Mouse (Mus musculus) liver (tissue): ENCODE measurements around the gene Plcl1.

Experiments used
- DNase-seq: peaks from one replicate; pipeline ENCODE4 v3.0.0-alpha.2; 2020; ENCODE audit warnings: mixed read lengths

The Plcl1 gene

GRCm38 (mm10) chr1:55706933-55707332, 301.2 kb downstream of the Plcl1 start:
- no peak for DNase-seq

GRCm38 (mm10) chr1:55717283-55717803, 311.6 kb downstream of the Plcl1 start:
- no peak for DNase-seq

GRCm38 (mm10) chr1:55725428-55725827, 319.7 kb downstream of the Plcl1 start:
- DNase-seq: no peak

GRCm38 (mm10) chr1:55729332-55729731, 323.6 kb downstream of the Plcl1 start:
- DNase-seq: no peak

- DNase-seq: no peak
Observed at GRCm38 (mm10) chr1:55732951-55733350, 327.2 kb downstream of the Plcl1 start.

GRCm38 (mm10) chr1:55736054-55736740, 330.5 kb downstream of the Plcl1 start:
- DNase-seq: peak; percentile 72

- DNase-seq: no peak
Observed at GRCm38 (mm10) chr1:55736762-55737288, 331.1 kb downstream of the Plcl1 start.

- DNase-seq: no peak
Observed at GRCm38 (mm10) chr1:55738746-55739365, 333.1 kb downstream of the Plcl1 start.

- no peak for DNase-seq
Observed at GRCm38 (mm10) chr1:55741885-55742284, 336.2 kb downstream of the Plcl1 start.

- no peak for DNase-seq
Observed at GRCm38 (mm10) chr1:55748516-55748915, 342.8 kb downstream of the Plcl1 start.

- no peak for DNase-seq
Observed at GRCm38 (mm10) chr1:55749770-55750169, 344.0 kb downstream of the Plcl1 start.

GRCm38 (mm10) chr1:55755742-55756141, 350.0 kb downstream of the Plcl1 start:
- peak; percentile 40 for DNase-seq

- DNase-seq: no peak
Observed at GRCm38 (mm10) chr1:55762284-55762683, 356.6 kb downstream of the Plcl1 start.

- no peak for DNase-seq
Observed at GRCm38 (mm10) chr1:55763171-55763570, 357.4 kb downstream of the Plcl1 start.

GRCm38 (mm10) chr1:55766743-55767142, 361.0 kb downstream of the Plcl1 start:
- no peak for DNase-seq

- DNase-seq: no peak
Observed at GRCm38 (mm10) chr1:55770072-55770785, 364.5 kb downstream of the Plcl1 start.

GRCm38 (mm10) chr1:55792817-55793216, 387.1 kb downstream of the Plcl1 start:
- no peak for DNase-seq
